Mouse (Mus musculus) limb, embryonic 11.5 days (tissue): ENCODE measurements around the gene Tmem163. TPM values are rescaled to one million over a fixed set of nuclear protein-coding genes. Genes with fewer than 3 reads are reported as not detected.

Source experiments
- ATAC-seq: fragments of 200-750 bp; cut with Nextera tagmentation; 2 replicates; pipeline ENCODE4 v1.8.0; 2017; ENCODE audit warnings: low read depth; ENCODE audit not compliant: insufficient number of reproducible peaks, low FRiP score, low TSS enrichment
- DNase-seq: peaks from one replicate; pipeline ENCODE4 v3.0.0-alpha.2; 2015; ENCODE audit warnings: low spot score
- H3K27ac ChIP-seq: fragments of 300-500 bp; sonication (generic); replicated peaks from 2 replicates; pipeline ENCODE4 v1.5.1; 2014; ENCODE audit warnings: low read depth, mild to moderate bottlenecking, low read length
- H3K27me3 ChIP-seq: fragments of 300-500 bp; sonication (generic); 2 replicates; pipeline ENCODE4 v1.6.1; 2014; ENCODE audit warnings: mild to moderate bottlenecking, low read length, mixed read lengths; ENCODE audit not compliant: control insufficient read depth, insufficient read depth
- H3K36me3 ChIP-seq: fragments of 300-500 bp; sonication (generic); 2 replicates; pipeline ENCODE4 v1.6.1; 2014; ENCODE audit warnings: mild to moderate bottlenecking, low read length, moderate library complexity, mixed read lengths; ENCODE audit not compliant: control insufficient read depth, insufficient read depth
- H3K4me1 ChIP-seq: fragments of 300-500 bp; sonication (generic); 2 replicates; pipeline ENCODE4 v1.6.1; 2014; ENCODE audit warnings: low read length, mixed read lengths; ENCODE audit not compliant: control insufficient read depth, insufficient read depth
- H3K4me2 ChIP-seq: fragments of 300-500 bp; sonication (generic); 2 replicates; pipeline ENCODE4 v1.6.1; 2014; ENCODE audit warnings: low read depth, mild to moderate bottlenecking, moderate library complexity; ENCODE audit not compliant: severe bottlenecking
- H3K4me3 ChIP-seq: fragments of 300-500 bp; sonication (generic); 2 replicates; pipeline ENCODE4 v1.5.1; 2014; ENCODE audit warnings: low read depth, low read length
- H3K9ac ChIP-seq: fragments of 300-500 bp; sonication (generic); 2 replicates; pipeline ENCODE4 v1.6.1; 2014; ENCODE audit warnings: mild to moderate bottlenecking, low read length
- H3K9me3 ChIP-seq: fragments of 300-500 bp; sonication (generic); 2 replicates; pipeline ENCODE4 v1.6.1; 2016; ENCODE audit warnings: low read length; ENCODE audit not compliant: control insufficient read depth
- WGBS: fragments of 180-500 bp; shearing (Covaris S2); extraction: QIAGEN DNeasy Blood & Tissue Kit; methylation state at CpG from one replicate; pipeline ENCODE4 v1.1.7; 2014; 5-methylcytosine and 5-hydroxymethylcytosine counted together
- polyA plus RNA-seq: library from polyadenylated mRNA; unstranded; fragments of >200 nt; fragmentation: Nextera tagmentation; extraction: Ambion mirVana; gene quantifications from 2 replicates; pipeline ENCODE4 v1.2.1, GENCODE M21; 2014

Tmem163 gene
- 6.6 and 7.9 TPM in 2 replicates for polyA plus RNA-seq

DNA sequence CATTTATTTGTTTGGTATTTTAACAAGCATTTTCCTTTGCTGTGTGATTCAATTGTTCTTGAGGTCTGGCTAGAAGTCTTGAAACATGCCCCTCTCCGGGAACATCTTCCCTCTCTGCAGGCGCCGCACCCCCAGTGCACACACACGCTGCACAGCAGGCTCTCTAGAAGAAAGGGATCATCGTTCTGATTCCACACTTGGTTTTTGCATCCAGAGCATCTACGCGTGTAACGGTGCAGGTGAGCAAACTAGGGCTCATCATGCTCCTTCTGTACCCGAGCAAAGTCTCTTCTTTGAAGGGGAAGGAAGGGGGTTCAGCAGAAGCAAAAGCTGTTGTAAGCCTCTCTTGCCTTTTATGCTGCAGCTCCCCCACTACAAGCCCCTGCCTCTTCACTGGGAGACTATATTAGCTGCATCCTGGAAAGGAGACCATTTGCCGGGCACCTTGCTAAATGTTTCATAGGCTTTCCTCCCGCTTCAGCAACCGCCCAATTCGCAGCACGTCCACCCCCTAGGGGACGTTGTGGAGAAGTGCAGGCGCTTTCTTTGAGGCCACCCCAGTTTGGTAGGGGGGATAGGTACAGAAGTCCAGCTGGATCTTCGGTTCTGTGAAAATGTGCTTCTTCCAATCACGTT is at the start of gene Tmem163:
Gene Tmem163, minus strand, starts transcription at position 51 of the 636 bp plus-strand sequence.
- H3K27ac ChIP-seq: no peak within 1 kb of the TSS
- H3K36me3 ChIP-seq: no peaks in the 10 kb centered on the region
- peaks cover 12% of the 10 kb centered on the region; the same call in 1 of the 2 replicates for H3K4me1 ChIP-seq
- H3K9ac ChIP-seq: no peak within 1 kb of the TSS
- peak; percentile 71 for DNase-seq
- H3K9me3 ChIP-seq: 0 out of 2 replicates have a peak, but pooled peaks cover 2% of the 10 kb centered on the region
- H3K4me3 ChIP-seq: no peak within 1 kb of the TSS
- H3K4me2 ChIP-seq: no peak within 1 kb of the TSS
- 19% methylated on average over 18 of the region's 18 CpGs for WGBS
- no peak for ATAC-seq
- peaks cover 44% of the 10 kb centered on the region for H3K27me3 ChIP-seq

DNA sequence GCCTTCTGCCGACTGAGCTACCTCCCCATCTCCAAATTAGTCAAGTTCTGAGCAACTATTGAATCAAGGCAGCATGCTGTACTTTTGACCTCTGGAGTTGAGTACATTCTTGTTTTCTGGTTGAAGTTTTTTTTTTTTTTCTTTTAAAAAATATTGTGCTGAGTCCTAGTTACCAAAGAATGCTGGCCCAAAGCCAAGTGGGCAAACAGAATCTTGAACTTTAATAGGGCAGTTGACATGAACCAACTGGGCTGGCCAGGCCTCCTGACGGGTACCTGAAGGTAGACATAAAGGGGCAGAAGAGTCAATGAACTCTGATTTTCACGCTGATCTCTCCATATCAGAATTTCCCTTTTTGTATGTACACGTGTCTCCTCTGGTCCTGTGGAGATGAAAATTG is 49.7 kb upstream of the Tmem163 start, which contains the start of gene Acmsd:
Gene Acmsd, plus strand, starts transcription at position 318 of the 400 bp plus-strand sequence.
- no peak for ATAC-seq
- Histone ChIP-seq H3K9me3 (no peaks in the 10 kb centered on the region), H3K4me3 (no peak within 1 kb of the TSS), H3K4me2 (no peak within 1 kb of the TSS), H3K27ac (no peak within 1 kb of the TSS), H3K36me3 (no peaks in the 10 kb centered on the region), H3K4me1 (0 out of 2 replicates have a peak, but pooled peaks cover 2% of the 10 kb centered on the region), H3K27me3 (no peaks in the 10 kb centered on the region), H3K9ac (no peak within 1 kb of the TSS)
- no peak for DNase-seq
- 94% methylated on average over 4 of the region's 4 CpGs for WGBS

DNA sequence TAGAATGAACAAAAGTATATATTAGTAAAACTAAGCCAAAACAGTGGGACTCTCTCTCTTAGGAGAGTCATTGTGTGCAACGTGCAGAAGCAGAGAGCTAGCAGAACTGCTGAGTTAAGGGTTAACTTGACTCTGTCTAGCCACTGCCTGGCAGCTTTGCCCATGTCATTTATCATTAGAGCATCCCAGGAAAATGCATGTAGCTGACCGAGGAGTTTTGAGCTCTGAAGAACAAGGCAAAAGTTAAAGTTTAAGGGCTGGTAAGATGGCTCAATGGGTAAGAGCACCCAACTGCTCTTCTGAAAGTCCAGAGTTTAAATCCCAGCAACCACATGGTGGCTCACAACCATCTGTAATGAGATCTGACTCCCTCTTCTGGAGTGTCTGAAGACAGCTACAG is 44.2 kb upstream of the Tmem163 start:
- WGBS: 51% methylated on average over 2 of the region's 2 CpGs

DNA sequence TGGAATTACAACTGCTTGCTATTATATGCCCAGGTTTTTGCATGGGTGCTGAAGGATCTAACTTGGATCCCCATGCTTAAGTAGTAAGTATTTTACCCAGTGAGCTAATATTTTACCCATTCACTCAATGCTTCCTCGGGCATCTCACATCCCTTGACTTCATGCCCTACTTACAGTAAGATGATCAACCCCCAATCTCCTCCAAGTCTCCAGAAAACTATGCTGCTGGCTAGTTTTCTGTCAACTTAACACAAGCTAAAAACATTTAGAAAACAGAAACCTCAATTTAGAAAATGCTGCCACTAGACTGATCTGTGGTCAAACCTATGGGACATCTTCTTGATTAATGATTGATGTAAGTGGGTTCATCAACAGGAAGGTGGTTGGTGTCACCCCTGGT is 38.9 kb upstream of the Tmem163 start:
- WGBS: 89% methylated on average over 1 of the region's 1 CpGs
- Histone ChIP-seq H3K4me2 (no peak overlapping the region), H3K4me1 (no peaks in the 10 kb centered on the region)

More for the DNA sequence above, 44.2 kb upstream of the Tmem163 start:
- no peak overlapping the region for H3K4me3 ChIP-seq
- ATAC-seq (no peak), DNase-seq (no peak)
- no peaks in the 10 kb centered on the region for H3K36me3 ChIP-seq
- H3K4me1 ChIP-seq: no peaks in the 10 kb centered on the region
- H3K9ac ChIP-seq: no peak overlapping the region
- no peak overlapping the region for H3K27ac ChIP-seq
- H3K9me3 ChIP-seq: no peaks in the 10 kb centered on the region
- H3K27me3 ChIP-seq: no peaks in the 10 kb centered on the region
- no peak overlapping the region for H3K4me2 ChIP-seq

DNA sequence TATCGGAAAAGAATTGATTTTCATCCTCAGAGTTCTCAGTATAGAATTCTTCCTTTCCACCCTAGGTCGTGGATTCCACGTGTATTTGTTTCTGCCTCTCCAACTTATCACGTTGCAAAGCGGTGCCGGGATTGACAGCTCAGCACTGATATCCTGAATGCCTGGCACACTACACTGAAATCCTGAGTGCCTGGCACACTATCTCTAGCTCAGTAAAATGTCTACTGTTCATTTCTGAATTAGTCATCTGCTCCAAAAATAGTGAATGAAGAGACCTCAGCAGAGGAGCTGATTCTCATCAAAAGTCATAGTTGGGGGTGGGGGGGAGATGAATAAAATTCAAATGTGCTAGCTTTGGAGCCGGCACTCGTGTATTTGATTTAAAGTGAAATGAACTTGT is 37.1 kb upstream of the Tmem163 start:
- Histone ChIP-seq H3K4me2 (no peak overlapping the region), H3K4me3 (no peak overlapping the region), H3K4me1 (no peaks in the 10 kb centered on the region), H3K9me3 (no peaks in the 10 kb centered on the region), H3K27me3 (no peaks in the 10 kb centered on the region), H3K9ac (no peak overlapping the region), H3K27ac (no peak overlapping the region), H3K36me3 (no peaks in the 10 kb centered on the region)
- ATAC-seq: no peak
- 88% methylated on average over 8 of the region's 8 CpGs for WGBS
- DNase-seq: no peak

More for the DNA sequence above, 38.9 kb upstream of the Tmem163 start:
- no peak overlapping the region for H3K27ac ChIP-seq
- DNase-seq (no peak), ATAC-seq (no peak)
- H3K9ac ChIP-seq: no peak overlapping the region
- no peaks in the 10 kb centered on the region for H3K9me3 ChIP-seq
- no peaks in the 10 kb centered on the region for H3K27me3 ChIP-seq
- no peaks in the 10 kb centered on the region for H3K36me3 ChIP-seq
- H3K4me3 ChIP-seq: no peak overlapping the region

DNA sequence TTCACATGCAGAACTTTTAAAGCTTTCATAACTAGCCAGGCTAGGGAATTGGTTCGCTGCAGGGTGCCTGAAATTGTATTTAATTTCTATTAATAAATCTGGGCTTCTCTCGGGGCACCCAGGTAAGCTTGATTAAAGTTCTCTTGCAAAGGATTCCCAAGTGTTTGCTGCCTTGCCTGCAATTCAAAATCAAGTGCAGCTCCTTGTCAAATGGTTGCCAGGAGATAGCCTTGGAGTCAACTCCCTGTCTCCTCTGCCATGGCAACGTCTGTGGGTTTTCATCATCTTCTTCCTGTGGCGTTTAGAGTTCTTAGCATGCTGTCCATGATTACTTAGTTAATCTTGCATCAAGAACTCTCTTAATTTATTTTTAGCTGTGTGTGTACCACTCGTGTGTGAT is 26.9 kb upstream of the Tmem163 start:
- H3K4me1 ChIP-seq: no peaks in the 10 kb centered on the region
- no peak overlapping the region for H3K27ac ChIP-seq
- ATAC-seq (no peak), DNase-seq (no peak)
- H3K9ac ChIP-seq: no peak overlapping the region
- WGBS: 80% methylated on average over 5 of the region's 5 CpGs
- H3K4me3 ChIP-seq: no peak overlapping the region
- H3K4me2 ChIP-seq: no peak overlapping the region
- H3K36me3 ChIP-seq: no peaks in the 10 kb centered on the region
- no peaks in the 10 kb centered on the region for H3K27me3 ChIP-seq
- no peaks in the 10 kb centered on the region for H3K9me3 ChIP-seq

DNA sequence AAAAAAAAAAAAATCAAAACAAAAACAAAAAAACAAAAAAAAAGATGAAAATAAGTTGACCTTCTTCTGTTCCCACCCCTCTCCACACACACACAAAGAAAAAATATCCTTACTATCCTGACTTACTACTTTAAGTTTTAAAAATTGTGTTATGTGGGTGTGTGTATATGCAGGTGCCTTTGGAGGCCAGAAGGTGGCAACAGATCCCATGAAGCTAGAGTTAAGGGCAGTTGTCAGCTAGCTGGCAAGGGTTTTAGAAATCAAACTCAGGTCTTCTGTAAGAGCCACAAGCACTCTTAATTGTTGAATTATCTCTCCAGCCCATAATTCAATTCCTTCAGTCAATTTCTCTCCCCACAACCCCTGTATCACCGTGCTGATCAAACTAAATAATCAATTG is 22.8 kb upstream of the Tmem163 start:
- Histone ChIP-seq H3K36me3 (no peaks in the 10 kb centered on the region), H3K27me3 (no peaks in the 10 kb centered on the region), H3K9ac (no peak overlapping the region), H3K27ac (no peak overlapping the region), H3K9me3 (no peaks in the 10 kb centered on the region), H3K4me2 (no peak overlapping the region), H3K4me1 (no peaks in the 10 kb centered on the region), H3K4me3 (no peak overlapping the region)
- WGBS: 88% methylated on average over 1 of the region's 1 CpGs
- DNase-seq: no peak
- no peak for ATAC-seq

DNA sequence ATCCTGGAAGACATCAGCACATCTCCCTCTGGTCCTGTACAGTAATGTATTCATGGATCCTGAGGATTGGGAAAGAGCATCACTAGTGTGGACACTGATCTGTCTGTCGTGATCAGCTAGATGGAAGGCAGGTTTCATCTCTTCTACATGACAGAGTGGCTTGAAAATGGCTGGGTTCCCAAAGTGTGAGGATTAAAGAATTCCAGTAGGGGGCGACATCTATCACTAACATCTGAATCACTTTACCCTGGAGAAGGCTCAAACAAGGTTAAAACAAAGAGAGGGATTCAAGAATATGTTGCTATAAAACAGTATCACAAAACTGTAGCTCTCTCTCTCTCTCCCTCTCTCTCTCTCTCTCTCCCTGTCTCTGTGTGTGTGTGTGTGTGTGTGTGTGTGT is 17.2 kb upstream of the Tmem163 start:
- Histone ChIP-seq H3K9ac (no peak overlapping the region), H3K4me1 (no peaks in the 10 kb centered on the region), H3K36me3 (no peaks in the 10 kb centered on the region), H3K27ac (no peak overlapping the region), H3K27me3 (no peaks in the 10 kb centered on the region), H3K4me3 (no peak overlapping the region), H3K4me2 (no peak overlapping the region), H3K9me3 (no peaks in the 10 kb centered on the region)
- 31% methylated on average over 2 of the region's 2 CpGs for WGBS
- no peak for ATAC-seq
- DNase-seq: no peak
